Mouse (Mus musculus) lung, adult 10 weeks (tissue): ENCODE measurements around the gene Slc5a8. TPM values are rescaled to one million over a fixed set of nuclear protein-coding genes. Genes with fewer than 3 reads are reported as not detected.

Experiments
- polyA plus RNA-seq: library from polyadenylated mRNA; stranded (reverse); fragments of 350-450 nt; fragmentation: Illumina TruSeq; extraction: RNeasy Lipid Tissue Mini Kit (QIAGEN cat#74804); gene quantifications from one replicate; pipeline ENCODE4 v1.2.3, GENCODE M21; 2014; ENCODE audit warnings: low read depth, low replicate concordance; ENCODE audit not compliant: insufficient read depth

The Slc5a8 gene
- polyA plus RNA-seq, result 0.40 TPM

GRCm38 (mm10) chr10:88885632-88886090 is at the start of gene Slc5a8:
Slc5a8 (plus strand) TSS chr10:88885992.

Other genes with a start within 250 kb of the Slc5a8 start
- gene Spic, start 201.0 kb upstream of the Slc5a8 start, polyA plus RNA-seq, result 0.35 TPM
- gene Arl1, start 155.1 kb upstream of the Slc5a8 start, polyA plus RNA-seq, result 118 TPM
- gene Utp20, start 59.2 kb upstream of the Slc5a8 start, polyA plus RNA-seq, result 8.9 TPM